Mouse (Mus musculus): Measurements from ENCODE around the gene Megf11. TPM values are rescaled to one million over a fixed set of nuclear protein-coding genes. Genes with fewer than 3 reads are reported as not detected.

The Megf11 gene
- 0.50 TPM for polyA plus RNA-seq (2017; shearing (Covaris generic))

GRCm38 (mm10) chr9:64385511-64386465 lies at the start of gene Megf11:
Gene Megf11 (plus strand): TSS chr9:64385626.

GRCm38 (mm10) chr9:64341254-64341566 lies 44.2 kb upstream of the Megf11 start, which contains the start of gene Dis3l:
Gene Dis3l (minus strand): TSS chr9:64341288.

DNA sequence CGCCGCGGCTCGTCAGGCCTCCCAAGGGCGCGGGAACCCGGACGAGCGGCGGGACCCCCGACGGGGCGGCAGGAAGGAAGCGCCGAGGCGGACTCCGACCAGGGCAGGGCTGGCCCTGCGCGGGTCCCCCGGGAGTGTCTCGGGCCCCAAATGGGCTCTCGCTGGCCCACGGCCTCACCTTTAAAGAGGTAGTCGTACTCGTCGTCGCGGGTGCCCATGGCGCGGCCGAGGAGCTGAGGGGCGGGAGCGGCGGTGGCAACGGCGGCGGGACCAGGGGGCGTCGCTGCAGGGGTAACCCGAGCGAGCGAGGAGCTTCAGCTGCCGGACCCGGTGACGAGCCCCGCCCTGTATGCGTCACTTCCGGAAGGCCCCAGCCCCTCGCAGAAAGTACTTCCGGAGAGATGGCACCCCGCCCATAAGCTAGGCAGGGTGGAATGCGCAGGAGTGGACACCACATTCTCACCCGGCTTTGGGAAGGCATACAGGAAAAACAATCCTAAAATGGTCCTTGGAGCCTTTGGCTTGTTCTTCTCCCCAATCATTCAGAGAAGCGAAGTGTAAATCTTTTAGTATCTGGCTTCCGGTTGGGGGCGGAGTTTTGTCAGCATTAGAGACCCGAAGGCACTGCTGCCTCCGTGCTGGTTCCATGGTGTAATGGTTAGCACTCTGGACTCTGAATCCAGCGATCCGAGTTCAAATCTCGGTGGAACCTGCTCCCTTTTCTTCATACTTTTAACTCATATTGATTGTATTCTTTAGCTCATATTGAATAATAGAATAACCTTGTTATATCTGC lies 352.2 kb downstream of the Megf11 start, which contains the start of gene Rab11a:
TSS of gene Rab11a (minus strand) at position 353 of the 796 bp plus-strand sequence.

Other genes starting within 250 kb of the Megf11 start
- gene Zwilch, start 212.5 kb upstream of the Megf11 start, polyA plus RNA-seq (2017; shearing (Covaris generic)) = 3.3 TPM
- 1,555 TPM for gene Rpl4, start 212.3 kb upstream of the Megf11 start, polyA plus RNA-seq (2017; shearing (Covaris generic))
- 56.8 TPM for gene Snapc5, start 206.4 kb upstream of the Megf11 start, polyA plus RNA-seq (2017; shearing (Covaris generic))
- gene Uchl4, start 150.4 kb upstream of the Megf11 start, polyA plus RNA-seq (2017; shearing (Covaris generic)) = 11.5 TPM
- 96.7 TPM for gene Map2k1, start 132.0 kb upstream of the Megf11 start, polyA plus RNA-seq (2017; shearing (Covaris generic))
- gene Tipin, start 104.0 kb upstream of the Megf11 start, polyA plus RNA-seq (2017; shearing (Covaris generic)) = 53.0 TPM
- gene Dis3l, start 44.3 kb upstream of the Megf11 start, polyA plus RNA-seq (2017; shearing (Covaris generic)) = 21.1 TPM